Mouse (Mus musculus) embryo, embryonic 10.5 days (tissue): ENCODE results near the gene Vmn1r177.
"Not testable (repeated sequence)": the region's sequence is repeated elsewhere in the genome, so short reads cannot be mapped to it uniquely, and the experiment has no call there.

Source experiments
- DNase-seq: peaks from one replicate; pipeline ENCODE4 v3.0.0-alpha.2; 2015; ENCODE audit warnings: low spot score

Gene Vmn1r177

GRCm38 (mm10) chr7:23866349-23866748 is at the start of gene Vmn1r177:
Gene Vmn1r177, minus strand, starts transcription at chr7:23866449.
- not testable (repeated sequence) for DNase-seq

GRCm38 (mm10) chr7:23891709-23892108 is 25.5 kb upstream of the Vmn1r177 start, which contains the start of gene Vmn1r178:
Gene Vmn1r178, plus strand, starts transcription at chr7:23892009.
- no peak for DNase-seq

- peak; percentile 33 for DNase-seq
Measured at GRCm38 (mm10) chr7:23876918-23877317, 10.7 kb upstream of the Vmn1r177 start.

- not testable (repeated sequence) for DNase-seq
Measured at GRCm38 (mm10) chr7:23837272-23837671, 29.0 kb downstream of the Vmn1r177 start, which contains the start of gene Vmn1r176. Gene Vmn1r176, minus strand, starts transcription at chr7:23837372.
